In the genomic region with DNA sequence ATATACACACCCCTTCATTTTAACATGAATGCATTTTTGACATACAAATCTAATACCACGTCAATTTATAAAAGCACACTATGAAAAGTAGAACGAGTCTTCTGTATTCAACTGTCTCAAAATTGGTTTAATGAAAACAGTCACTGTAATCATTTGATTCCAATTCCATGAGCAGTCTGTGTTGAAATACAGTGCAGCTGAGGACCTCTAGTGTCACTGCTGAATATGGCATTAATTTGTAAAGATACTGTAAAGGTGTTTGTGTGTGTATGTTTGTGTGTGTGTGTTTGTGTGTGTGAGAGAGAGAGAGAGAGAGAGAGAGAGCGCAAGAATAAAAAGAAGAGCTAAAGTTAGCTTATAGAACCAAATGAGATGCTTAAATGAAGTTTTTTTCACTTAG, we compare ENCODE assay signal across 10 mouse cellular contexts. TPM values are rescaled to one million over a fixed set of nuclear protein-coding genes. Genes with fewer than 3 reads are reported as not detected.
DNase-seq lines count a peak whose midpoint lies in the region; ATAC-seq lines count a peak whose summit lies in the region.
"Had no signal": no experiment of that assay in that cellular context is flagged by ENCODE, and none has a peak within 500 bp of the region (broad histone marks: within the 10 kb centered on the region; RNA-seq: fewer than 3 reads in every experiment).

No protein-coding gene starts in this region.

- no peak overlapping the region for H3K4me3 ChIP-seq in neural tube, embryonic 14.5 days (ENCODE audit: low read depth, low read length)
- no peak overlapping the region for H3K4me3 ChIP-seq in neural tube, embryonic 15.5 days (replicated peaks)
- no peak overlapping the region for H3K4me3 ChIP-seq in embryonic facial prominence, embryonic 14.5 days (ENCODE audit: low read depth, low read length)

- H3K27me3 ChIP-seq in neural tube, embryonic 14.5 days (ENCODE audit: control insufficient read depth, insufficient read depth, low read length), result no peaks in the 10 kb centered on the region
- H3K27me3 ChIP-seq in neural tube, embryonic 15.5 days (replicated peaks), result no peaks in the 10 kb centered on the region
- no peaks in the 10 kb centered on the region for H3K27me3 ChIP-seq in embryonic facial prominence, embryonic 14.5 days (replicated peaks; ENCODE audit: control insufficient read depth, insufficient read depth, low read length)
- H3K27me3 ChIP-seq in splenic B cell, adult 2 months (ENCODE audit: control insufficient read depth, insufficient read depth, low read length, poor library complexity, severe bottlenecking), result no peaks in the 10 kb centered on the region

- no peak overlapping the region for H3K27ac ChIP-seq in neural tube, embryonic 14.5 days (ENCODE audit: low read depth, low read length)
- H3K27ac ChIP-seq in neural tube, embryonic 15.5 days (replicated peaks), result no peak overlapping the region
- no peak overlapping the region for H3K27ac ChIP-seq in embryonic facial prominence, embryonic 14.5 days (replicated peaks; ENCODE audit: low read depth, low read length)

- no peak overlapping the region for H3K9ac ChIP-seq in neural tube, embryonic 14.5 days (replicated peaks; ENCODE audit: low read depth, low read length)
- H3K9ac ChIP-seq in neural tube, embryonic 15.5 days (replicated peaks), result no peak overlapping the region
- H3K9ac ChIP-seq in embryonic facial prominence, embryonic 14.5 days (ENCODE audit: low read depth, low read length), result no peak overlapping the region

- peak; percentile 8 for DNase-seq in heart, postnatal 4 days
- DNase-seq in heart, adult 9 months (ENCODE audit: low spot score in 2 of 2), result no peak
- peak; percentile 54 for DNase-seq in embryonic facial prominence, embryonic 14.5 days (ENCODE audit: low spot score)
- DNase-seq in splenic B cell, adult 2 months (ENCODE audit: low read depth, low spot score), result peak; percentile 30
- DNase-seq in right cerebral cortex, postnatal 4 days, result no peak
- no peak for DNase-seq in spleen, adult 12 weeks (ENCODE audit: low spot score)
- DNase-seq: gastrocnemius, postnatal 36 days; layer of hippocampus, postnatal 36 days had no signal

- H3K9me3 ChIP-seq in neural tube, embryonic 14.5 days (ENCODE audit: control insufficient read depth, low read length), result no peaks in the 10 kb centered on the region
- no peaks in the 10 kb centered on the region for H3K9me3 ChIP-seq in neural tube, embryonic 15.5 days (replicated peaks)
- no peaks in the 10 kb centered on the region for H3K9me3 ChIP-seq in embryonic facial prominence, embryonic 14.5 days (ENCODE audit: control insufficient read depth, low read length)

- no peaks in the 10 kb centered on the region; the same call in 1 of the 2 replicates for H3K36me3 ChIP-seq in neural tube, embryonic 14.5 days (ENCODE audit: control insufficient read depth, insufficient read depth, low read length)
- H3K36me3 ChIP-seq in neural tube, embryonic 15.5 days, result peaks cover 3% of the 10 kb centered on the region; the same call in 1 of the 2 replicates
- peaks cover 5% of the 10 kb centered on the region; the same call in 1 of the 2 replicates for H3K36me3 ChIP-seq in embryonic facial prominence, embryonic 14.5 days (ENCODE audit: control insufficient read depth, insufficient read depth, low read length)
- H3K36me3 ChIP-seq in splenic B cell, adult 2 months (ENCODE audit: control insufficient read depth, insufficient read depth, low read length, poor library complexity, severe bottlenecking), result 0 out of 2 replicates have a peak, but pooled peaks cover under 1% of the 10 kb centered on the region

- 80% methylated on average over 3 of the region's 3 CpGs for WGBS in neural tube, embryonic 14.5 days
- 80% methylated on average over 3 of the region's 3 CpGs for WGBS in neural tube, embryonic 15.5 days
- 60% methylated on average over 3 of the region's 3 CpGs for WGBS in embryonic facial prominence, embryonic 14.5 days

- H3K4me1 ChIP-seq in neural tube, embryonic 14.5 days (ENCODE audit: control insufficient read depth, insufficient read depth, low read length), result no peaks in the 10 kb centered on the region
- H3K4me1 ChIP-seq in neural tube, embryonic 15.5 days, result no peaks in the 10 kb centered on the region
- no peaks in the 10 kb centered on the region for H3K4me1 ChIP-seq in embryonic facial prominence, embryonic 14.5 days (ENCODE audit: control insufficient read depth, insufficient read depth, low read length)

- ATAC-seq in neural tube, embryonic 14.5 days (ENCODE audit: low read depth), result 0 out of 2 replicates have a peak, but pooled peaks have one; percentile 31
- ATAC-seq in neural tube, embryonic 15.5 days (ENCODE audit: low FRiP score), result no peak
- no peak for ATAC-seq in embryonic facial prominence, embryonic 14.5 days (ENCODE audit: low read depth)

- no peak overlapping the region for H3K4me2 ChIP-seq in neural tube, embryonic 14.5 days (ENCODE audit: low read depth, low read length)
- no peak overlapping the region for H3K4me2 ChIP-seq in neural tube, embryonic 15.5 days
- no peak overlapping the region for H3K4me2 ChIP-seq in embryonic facial prominence, embryonic 14.5 days (ENCODE audit: low read depth, low read length)

RNA-seq across cellular contexts. Expression of a gene that starts 17.2 kb away (rescaled TPM):
- total RNA-seq in heart, postnatal 4 days (2021), result 10 to 100 TPM; 52.8 to 53.2 TPM
- polyA plus RNA-seq in neural tube, embryonic 14.5 days (2014; fragmentation: Nextera tagmentation; extraction: Ambion mirVana), result 66.3 and 70.9 TPM in 2 replicates
- 57.2 and 63.2 TPM in 2 replicates for polyA plus RNA-seq in neural tube, embryonic 15.5 days (2015; fragmentation: Nextera tagmentation; extraction: Ambion mirVana)
- 74.9 and 75.2 TPM in 2 replicates for polyA plus RNA-seq in embryonic facial prominence, embryonic 14.5 days (2014; fragmentation: Nextera tagmentation; extraction: Ambion mirVana)

RNA-seq across cellular contexts. Expression of a gene that starts 17.4 kb away (rescaled TPM):
- total RNA-seq in heart, postnatal 4 days (2021), result 10 to 100 TPM; 15.8 to 17.0 TPM
- 35.0 and 36.3 TPM in 2 replicates for polyA plus RNA-seq in neural tube, embryonic 14.5 days (2014; fragmentation: Nextera tagmentation; extraction: Ambion mirVana)
- 30.8 and 32.2 TPM in 2 replicates for polyA plus RNA-seq in neural tube, embryonic 15.5 days (2015; fragmentation: Nextera tagmentation; extraction: Ambion mirVana)
- polyA plus RNA-seq in embryonic facial prominence, embryonic 14.5 days (2014; fragmentation: Nextera tagmentation; extraction: Ambion mirVana), result 14.1 and 15.8 TPM in 2 replicates

Comparison
In these comparisons a context has a peak if more than half of its experiments do, and no peak if none do; other contexts are left out.
1. DNase-seq: peak in heart, postnatal 4 days (single experiment), embryonic facial prominence, embryonic 14.5 days (single experiment) and splenic B cell, adult 2 months (single experiment); none in heart, adult 9 months (0 of 2), right cerebral cortex, postnatal 4 days (single experiment) and spleen, adult 12 weeks (single experiment).